Mouse (Mus musculus): ENCODE measurements around the gene Mxi1.

Mxi1 gene

GRCm38 (mm10) chr19:53397451-53398233 lies 87.3 kb downstream of the Mxi1 start:
- no peak for DNase-seq (ENCODE audit: low spot score)

- peak; percentile 21 for DNase-seq (ENCODE audit: low spot score)
Measured at GRCm38 (mm10) chr19:53399213-53399612, 88.9 kb downstream of the Mxi1 start.

GRCm38 (mm10) chr19:53400332-53401110 lies 90.2 kb downstream of the Mxi1 start:
- DNase-seq (ENCODE audit: low spot score) = no peak

GRCm38 (mm10) chr19:53402741-53403432 lies 92.6 kb downstream of the Mxi1 start:
- no peak for DNase-seq (ENCODE audit: low spot score)

- no peak for DNase-seq (ENCODE audit: low spot score)
Measured at GRCm38 (mm10) chr19:53404219-53404836, 94.0 kb downstream of the Mxi1 start.

- no peak for DNase-seq (ENCODE audit: low spot score)
Measured at GRCm38 (mm10) chr19:53404837-53405356, 94.6 kb downstream of the Mxi1 start.

- no peak for DNase-seq (ENCODE audit: low spot score)
Measured at GRCm38 (mm10) chr19:53405810-53406209, 95.5 kb downstream of the Mxi1 start.

GRCm38 (mm10) chr19:53407350-53407749 lies 97.0 kb downstream of the Mxi1 start:
- peak; percentile 23 for DNase-seq (ENCODE audit: low spot score)

- no peak for DNase-seq (ENCODE audit: low spot score)
Measured at GRCm38 (mm10) chr19:53408398-53408797, 98.1 kb downstream of the Mxi1 start.

- DNase-seq (ENCODE audit: low spot score) = no peak
Measured at GRCm38 (mm10) chr19:53409663-53410307, 99.5 kb downstream of the Mxi1 start.

GRCm38 (mm10) chr19:53412149-53412848 lies 102.0 kb downstream of the Mxi1 start:
- no peak for DNase-seq (ENCODE audit: low spot score)

- no peak for DNase-seq (ENCODE audit: low spot score)
Measured at GRCm38 (mm10) chr19:53413617-53414380, 103.5 kb downstream of the Mxi1 start.

GRCm38 (mm10) chr19:53414650-53415049 lies 104.3 kb downstream of the Mxi1 start:
- no peak for DNase-seq (ENCODE audit: low spot score)

GRCm38 (mm10) chr19:53415198-53415597 lies 104.9 kb downstream of the Mxi1 start:
- no peak for DNase-seq (ENCODE audit: low spot score)

- peak; percentile 86 for DNase-seq (ENCODE audit: low spot score)
Measured at GRCm38 (mm10) chr19:53419834-53420233, 109.5 kb downstream of the Mxi1 start.

GRCm38 (mm10) chr19:53420924-53421582 lies 110.7 kb downstream of the Mxi1 start:
- DNase-seq (ENCODE audit: low spot score) = peak; percentile 91

- no peak for DNase-seq (ENCODE audit: low spot score)
Measured at GRCm38 (mm10) chr19:53421583-53422188, 111.4 kb downstream of the Mxi1 start.

- peak; percentile 15 for DNase-seq (ENCODE audit: low spot score)
Measured at GRCm38 (mm10) chr19:53422358-53423308, 112.3 kb downstream of the Mxi1 start.

Measured in T-cell, adult 2 months (primary cell).